Mouse (Mus musculus) kidney, postnatal 25 days (tissue): ENCODE data around the gene Gm16381.
"Not testable (repeated sequence)": the region's sequence is repeated elsewhere in the genome, so short reads cannot be mapped to it uniquely, and the experiment has no call there.

Source experiments
- DNase-seq, 2 experiments: peaks; one replicate each; pipeline ENCODE4 v3.0.0; 2021; ENCODE audit warnings: mixed read lengths in 2 of 2

Gene Gm16381

GRCm38 (mm10) chr12:87644520-87644919, at the start of gene Gm16381:
Gene Gm16381, minus strand, starts transcription at chr12:87644620.
- not testable (repeated sequence) for DNase-seq

- not testable (repeated sequence) for DNase-seq
These were observed 8.7 kb upstream of the Gm16381 start for GRCm38 (mm10) chr12:87652916-87653703.

- not testable (repeated sequence) for DNase-seq
These were observed 25.9 kb downstream of the Gm16381 start, which contains the start of gene Gm4027 for GRCm38 (mm10) chr12:87618569-87618968. Gene Gm4027, plus strand, starts transcription at chr12:87618869.

- not testable (repeated sequence) for DNase-seq
These were observed 42.0 kb downstream of the Gm16381 start, which contains the start of gene Oog1 for GRCm38 (mm10) chr12:87602388-87602787. Gene Oog1, plus strand, starts transcription at chr12:87602688.

GRCm38 (mm10) chr12:87601388-87601787, 43.0 kb downstream of the Gm16381 start:
- not testable (repeated sequence) for DNase-seq
